Mouse (Mus musculus) urinary bladder, postnatal 0 days (tissue): ENCODE results near the gene Ubap2l. TPM values are rescaled to one million over a fixed set of nuclear protein-coding genes. Genes with fewer than 3 reads are reported as not detected.

Source experiments
- microRNA counts: library from miRNA; unstranded; fragments of <30 nt; microRNA quantifications from one replicate; lab custom pipeline; 2016
- microRNA-seq: library from miRNA; unstranded; fragments of <30 nt; microRNA quantifications from one replicate; pipeline ENCODE4, GENCODE M21; 2016
- polyA plus RNA-seq: library from polyadenylated mRNA; unstranded; fragments of >200 nt; fragmentation: Nextera tagmentation; extraction: Ambion mirVana; gene quantifications from 2 replicates; pipeline ENCODE4 v1.2.1, GENCODE M21; 2015

Ubap2l gene
- 80.9 and 113 TPM in 2 replicates for polyA plus RNA-seq

GRCm38 (mm10) chr3:90052351-90053241 is at the start of gene Ubap2l:
Gene Ubap2l (minus strand): TSS chr3:90052628.

GRCm38 (mm10) chr3:90072294-90072693 is 19.9 kb upstream of the Ubap2l start, which contains the start of gene Tpm3:
Gene Tpm3 (plus strand): TSS chr3:90072649.

GRCm38 (mm10) chr3:90051441-90052350 is 732 bp downstream of the Ubap2l start, which contains the start of gene 4933434E20Rik:
Gene 4933434E20Rik (plus strand): TSS chr3:90051636.

GRCm38 (mm10) chr3:89998612-89999054 is 53.8 kb downstream of the Ubap2l start, which contains the start of gene Hax1:
Gene Hax1 (minus strand): TSS chr3:89998780.

GRCm38 (mm10) chr3:89963221-89963763 is 89.1 kb downstream of the Ubap2l start, which contains the start of gene Atp8b2:
Gene Atp8b2 (minus strand): TSS chr3:89963508.

MicroRNAs within 50 kb of the gene (microRNA counts, 519-probe panel; counts per million panel counts)
- 4,098 counts per million, percentile 75 among the panel's probes with 10 or more counts for microRNA mmu-miR-190b (lab: Ali Mortazavi, UCI)

Small RNAs within 50 kb of the gene (microRNA-seq; reads per million reads assigned to microRNA genes)
- gene Mir190b (6.2 reads per million, percentile 13 among the genes with 10 or more reads in this experiment), gene Mir7669 (not detected)

Other genes starting within 250 kb of the Ubap2l start
- 2.2 and 2.3 TPM in 2 replicates for gene She, start 221.3 kb downstream of the Ubap2l start, polyA plus RNA-seq
- 6.3 and 8.8 TPM in 2 replicates for gene Il6ra, start 139.4 kb downstream of the Ubap2l start, polyA plus RNA-seq
- 7.3 and 7.8 TPM in 2 replicates for gene Atp8b2, start 89.1 kb downstream of the Ubap2l start, polyA plus RNA-seq
- gene Hax1, start 53.8 kb downstream of the Ubap2l start, polyA plus RNA-seq: 94.5 and 95.7 TPM in 2 replicates
- 117 and 119 TPM in 2 replicates for gene 4933434E20Rik, start 992 bp downstream of the Ubap2l start, polyA plus RNA-seq
- gene Tpm3, start 20.0 kb upstream of the Ubap2l start, polyA plus RNA-seq: 328 and 388 TPM in 2 replicates
- 0.06 and 0.08 TPM in 2 replicates for gene Nup210l, start 51.5 kb upstream of the Ubap2l start, polyA plus RNA-seq
- 1,219 and 1,471 TPM in 2 replicates for gene Rps27, start 161.0 kb upstream of the Ubap2l start, polyA plus RNA-seq
- 20.8 and 21.2 TPM in 2 replicates for gene Rab13, start 161.1 kb upstream of the Ubap2l start, polyA plus RNA-seq
- gene Jtb, start 179.0 kb upstream of the Ubap2l start, polyA plus RNA-seq: 107 and 109 TPM in 2 replicates
- gene Creb3l4, start 190.9 kb upstream of the Ubap2l start, polyA plus RNA-seq: 1.3 and 1.9 TPM in 2 replicates
- gene Slc39a1, start 195.5 kb upstream of the Ubap2l start, polyA plus RNA-seq: 123 and 150 TPM in 2 replicates
- gene Crtc2, start 201.5 kb upstream of the Ubap2l start, polyA plus RNA-seq: 12.1 and 12.4 TPM in 2 replicates
- 1.9 and 2.2 TPM in 2 replicates for gene Dennd4b, start 212.6 kb upstream of the Ubap2l start, polyA plus RNA-seq
- gene Gatad2b, start 240.6 kb upstream of the Ubap2l start, polyA plus RNA-seq: 5.8 and 6.5 TPM in 2 replicates